Mouse (Mus musculus) urinary bladder, postnatal 4 days (tissue): ENCODE results near the gene Col23a1.

ENCODE experiments used
- DNase-seq, 2 experiments: peaks; one replicate each; pipeline ENCODE4 v3.0.0; 2021 to 2022; ENCODE audit warnings: low spot score in 2 of 2

The Col23a1 gene

GRCm38 (mm10) chr11:51388892-51389340, 99.2 kb downstream of the Col23a1 start:
- no peak for DNase-seq

- no peak for DNase-seq
These were observed 100.0 kb downstream of the Col23a1 start for GRCm38 (mm10) chr11:51389763-51390162.

- no peak for DNase-seq
These were observed 100.8 kb downstream of the Col23a1 start for GRCm38 (mm10) chr11:51390521-51390920.

DNA sequence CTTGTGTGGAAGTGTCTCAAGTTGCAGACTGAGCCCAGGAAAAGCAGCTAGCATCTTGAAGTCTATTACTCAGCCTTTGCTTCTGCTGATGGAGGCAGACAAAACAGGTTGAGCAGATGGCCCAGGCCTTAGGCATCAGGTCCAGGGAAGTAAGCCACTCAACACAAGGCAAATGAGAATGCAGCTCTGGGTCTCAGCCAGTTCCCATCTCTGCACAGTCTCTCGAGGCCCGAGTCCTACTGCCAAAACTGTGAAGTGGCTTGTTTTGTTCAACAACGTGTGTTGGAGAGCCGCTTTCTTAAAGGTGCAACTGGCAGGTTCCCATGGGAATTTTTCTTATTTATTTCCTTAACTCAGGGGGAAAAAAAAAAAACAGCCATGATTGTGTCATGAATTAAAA, 101.8 kb downstream of the Col23a1 start:
- no peak for DNase-seq

GRCm38 (mm10) chr11:51394301-51394865, 104.7 kb downstream of the Col23a1 start:
- no peak for DNase-seq

DNA sequence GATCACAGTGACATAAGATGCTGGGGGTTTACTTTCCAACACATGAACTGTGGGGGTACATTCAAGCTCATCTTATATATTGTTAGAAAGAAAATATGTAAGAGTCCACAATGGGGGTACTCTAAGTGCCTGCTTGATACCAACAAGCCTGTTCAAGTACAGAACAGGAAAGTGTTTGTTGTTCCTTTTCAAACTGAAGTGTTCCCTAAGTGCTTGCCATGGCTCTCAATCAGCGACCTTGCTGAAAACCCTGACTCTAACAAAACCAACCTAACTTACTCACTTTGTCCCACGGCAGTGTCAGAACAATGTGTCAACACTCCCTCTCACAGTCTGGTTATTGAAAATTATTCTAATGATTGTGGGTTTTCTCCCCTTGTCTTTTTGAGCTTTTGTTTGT, 106.7 kb downstream of the Col23a1 start:
- no peak for DNase-seq

DNA sequence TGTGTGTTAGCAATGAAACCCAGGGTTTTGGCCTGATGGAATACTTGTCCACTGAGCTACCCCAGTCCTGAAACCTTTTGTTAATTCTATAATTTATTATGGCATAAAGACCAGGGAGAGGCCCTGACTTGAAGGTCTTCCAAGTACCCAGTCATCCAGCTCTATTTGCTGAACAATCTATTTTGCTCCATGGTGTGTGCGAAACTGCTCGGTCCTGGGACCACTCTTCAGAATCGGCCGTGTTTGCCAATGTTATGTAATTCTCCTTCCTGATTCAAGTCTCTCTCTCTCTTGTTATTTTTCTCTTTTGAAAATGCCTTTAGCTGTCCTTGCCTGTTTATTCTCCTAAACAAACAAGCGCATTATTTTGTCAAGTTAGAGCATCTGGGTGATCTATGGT, 108.4 kb downstream of the Col23a1 start:
- DNase-seq = no peak

GRCm38 (mm10) chr11:51400356-51400755, 110.6 kb downstream of the Col23a1 start:
- DNase-seq = no peak

DNA sequence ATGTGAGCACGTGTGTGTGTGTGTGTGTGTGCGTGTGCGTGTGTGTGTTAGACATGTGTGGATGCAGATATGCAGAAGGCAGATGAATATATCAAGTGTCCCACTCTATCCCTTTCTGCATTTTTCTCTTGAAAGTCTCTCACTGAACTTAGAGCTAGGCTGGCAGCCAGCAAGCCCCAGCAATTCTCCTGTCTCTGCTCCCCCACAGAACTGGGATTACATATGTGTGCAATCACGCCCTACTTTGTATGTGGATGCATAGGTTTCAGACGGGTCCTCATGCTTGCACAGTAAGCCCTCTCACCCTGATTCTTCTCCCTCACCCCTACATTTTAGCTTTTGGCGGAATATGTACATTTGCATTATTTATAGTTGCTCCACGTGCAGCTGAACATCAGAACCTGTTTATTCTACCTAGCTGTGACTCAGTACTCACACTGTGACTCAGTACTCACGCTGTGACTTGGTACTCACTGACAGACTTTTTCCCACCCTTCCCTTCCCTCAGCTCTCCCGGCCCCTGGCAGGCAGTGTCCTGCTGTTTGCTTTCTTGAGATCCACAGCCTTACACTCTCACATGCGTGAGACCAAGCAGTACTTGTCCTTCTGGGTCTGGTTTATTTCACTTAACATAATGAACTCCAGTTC, 111.9 kb downstream of the Col23a1 start:
- no peak for DNase-seq

DNA sequence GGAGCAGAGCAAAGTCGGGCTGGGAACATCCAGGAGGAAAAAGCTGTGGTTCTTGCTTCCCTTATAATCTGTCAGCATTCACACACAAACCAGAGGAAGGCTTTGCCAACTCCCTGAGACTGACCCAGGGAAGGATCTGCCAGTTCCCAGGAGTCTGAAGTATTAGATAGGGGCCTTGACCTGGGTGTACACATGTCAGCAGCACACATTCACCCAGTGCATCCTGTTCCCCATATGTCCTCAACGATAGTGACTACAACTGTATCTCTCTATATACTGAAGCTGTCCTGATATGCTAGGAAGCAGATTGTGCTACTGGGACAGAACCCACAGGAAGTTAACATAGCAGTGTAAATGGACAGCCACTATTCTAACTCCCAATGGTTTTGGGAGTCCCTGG, 114.2 kb downstream of the Col23a1 start:
- no peak for DNase-seq

DNA sequence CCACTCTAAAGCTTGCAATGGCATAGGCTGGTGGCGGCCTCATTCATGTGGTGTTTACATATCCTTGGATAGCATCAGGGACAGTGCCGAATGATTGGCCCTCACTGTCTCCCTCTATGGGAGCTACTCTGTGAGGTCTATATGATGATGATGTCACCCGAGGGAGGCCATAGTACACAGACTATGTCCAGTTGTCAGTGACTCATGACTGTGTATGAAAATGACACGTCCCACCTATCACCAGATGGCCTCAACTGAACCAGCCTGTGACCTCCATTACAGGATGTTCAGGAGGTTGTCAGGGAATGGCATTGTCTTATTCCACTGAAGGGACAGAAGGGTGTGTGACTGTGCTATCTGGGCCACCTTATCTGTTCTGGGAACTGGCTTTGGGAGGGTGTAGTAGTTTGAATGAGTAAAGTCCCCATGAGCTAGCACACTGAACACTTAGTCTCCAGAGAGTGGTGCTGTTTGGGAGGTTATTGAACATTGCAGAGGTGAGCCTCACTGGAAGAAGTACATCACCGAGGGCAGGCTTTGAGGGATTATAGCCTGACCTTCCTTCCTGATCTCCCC, 115.2 kb downstream of the Col23a1 start:
- no peak for DNase-seq

GRCm38 (mm10) chr11:51406531-51406930, 116.8 kb downstream of the Col23a1 start:
- DNase-seq = no peak

DNA sequence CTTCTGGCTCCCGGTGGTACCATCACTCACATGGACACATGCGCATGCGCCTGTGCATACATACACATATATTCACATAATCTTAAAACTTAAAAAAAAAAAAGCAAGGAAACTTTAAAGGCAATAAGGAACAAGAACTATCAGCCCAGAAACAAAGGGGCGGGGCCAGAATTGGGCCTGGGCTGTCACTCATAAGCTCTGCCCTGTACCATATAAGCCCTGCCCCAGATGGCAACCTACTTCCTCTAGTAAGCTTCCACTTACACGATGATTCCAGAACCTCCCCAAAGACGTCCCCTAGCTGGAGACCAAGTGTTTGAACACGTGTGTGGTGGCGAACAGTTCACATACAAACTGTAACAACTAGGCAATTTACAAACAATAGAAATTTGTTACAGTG, 117.6 kb downstream of the Col23a1 start:
- no peak for DNase-seq

DNA sequence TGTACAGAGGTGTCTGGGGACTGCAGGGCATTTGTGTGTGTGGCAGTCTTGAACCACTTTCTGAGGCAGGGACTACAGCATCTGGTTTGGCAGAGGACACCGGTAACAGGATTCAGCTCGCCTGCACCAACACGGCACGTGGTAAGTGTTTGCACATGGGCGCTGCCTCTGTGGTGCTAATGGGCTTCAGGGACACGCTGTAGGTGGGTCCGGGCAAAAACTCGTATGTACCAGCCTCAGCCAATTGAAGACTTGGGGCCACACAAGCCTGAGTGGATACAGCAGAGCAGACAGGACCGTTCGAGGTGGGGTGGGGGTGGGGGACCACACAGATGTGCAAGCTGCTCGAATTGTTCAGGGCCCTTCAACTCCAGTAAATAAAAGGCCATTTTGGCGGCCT, 121.1 kb downstream of the Col23a1 start:
- no peak for DNase-seq

GRCm38 (mm10) chr11:51414520-51414919, 124.8 kb downstream of the Col23a1 start:
- DNase-seq = no peak

GRCm38 (mm10) chr11:51415049-51415688, 125.4 kb downstream of the Col23a1 start:
- DNase-seq = no peak

- DNase-seq = no peak
These were observed 129.1 kb downstream of the Col23a1 start for GRCm38 (mm10) chr11:51418807-51419206.

GRCm38 (mm10) chr11:51421878-51422277, 132.2 kb downstream of the Col23a1 start:
- DNase-seq = no peak

GRCm38 (mm10) chr11:51422713-51423112, 133.0 kb downstream of the Col23a1 start:
- DNase-seq = no peak

DNA sequence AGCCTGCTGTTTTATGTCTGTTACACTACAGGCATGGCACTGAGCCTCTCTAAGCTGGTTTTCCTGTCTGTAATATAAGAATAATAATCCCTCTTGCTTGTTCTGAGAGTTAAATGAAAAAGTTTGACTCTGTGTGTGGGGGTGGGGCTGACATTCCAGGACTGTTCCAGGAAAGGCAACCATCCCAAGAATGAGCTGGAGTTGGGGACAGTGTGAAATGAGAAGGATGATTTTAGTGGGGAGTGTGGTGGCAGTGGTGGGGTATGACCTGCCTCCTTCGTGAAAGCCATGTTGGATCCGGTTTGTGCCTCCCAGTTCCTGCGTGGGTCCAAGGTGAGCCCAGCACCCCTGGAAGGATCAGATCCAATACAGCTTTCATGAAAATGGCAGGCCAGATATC, 136.4 kb downstream of the Col23a1 start:
- DNase-seq = no peak

GRCm38 (mm10) chr11:51429428-51430179, 139.9 kb downstream of the Col23a1 start:
- peak in 1 of 2 experiments; percentile 30 for DNase-seq

DNA sequence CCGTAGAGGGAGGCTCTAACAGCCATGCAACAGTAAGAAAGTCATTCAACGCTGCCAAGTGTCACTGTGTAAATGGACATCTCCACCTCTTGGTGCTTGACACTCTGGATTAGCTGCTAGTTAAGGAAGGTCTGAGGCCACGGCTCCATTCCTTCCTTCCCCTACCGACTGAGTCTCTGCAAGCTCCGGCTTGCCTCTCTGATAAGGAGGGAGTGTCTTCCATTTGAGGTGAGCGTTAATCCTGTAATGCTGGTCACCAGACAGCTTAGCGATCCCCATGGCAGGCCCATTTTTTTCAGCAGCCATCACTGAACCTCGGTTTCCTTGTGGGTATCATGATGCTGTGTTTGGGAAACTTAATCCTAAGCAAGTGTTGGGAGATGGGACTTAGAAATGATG, 140.5 kb downstream of the Col23a1 start:
- no peak for DNase-seq
